Mouse (Mus musculus): Measurements from ENCODE around the gene Lrrc7. TPM values are rescaled to one million over a fixed set of nuclear protein-coding genes. Genes with fewer than 3 reads are reported as not detected.

Lrrc7 gene
- total and polyA plus RNA-seq, 3 experiments: 0.11 TPM; not detected in 2

DNA sequence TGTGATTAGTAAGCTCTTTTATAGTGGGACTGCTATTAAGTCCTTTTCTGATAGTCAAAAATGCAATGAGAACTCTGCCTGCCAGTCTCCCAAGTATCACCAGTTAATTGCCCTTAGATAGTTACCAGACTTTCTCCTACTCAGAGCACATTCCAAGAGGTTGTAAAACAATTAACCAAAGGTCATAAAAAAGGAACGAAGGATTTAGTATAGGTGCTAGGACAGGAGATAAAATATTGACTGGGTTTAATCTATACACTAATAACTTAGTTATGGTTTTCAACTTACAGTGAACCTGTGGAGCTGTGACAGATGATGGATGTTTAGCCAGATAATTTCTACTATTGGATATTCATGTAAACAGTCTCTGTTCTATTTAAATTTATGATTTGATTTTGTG lies 175.2 kb downstream of the Lrrc7 start:
- Histone ChIP-seq H3K27me3 (ENCODE audit: insufficient read depth, low read length) (no peaks in the 10 kb centered on the region), H3K36me3 (replicated peaks) (no peaks in the 10 kb centered on the region), H3K4me1 (ENCODE audit: insufficient read depth, low read depth, low read length) (no peaks in the 10 kb centered on the region), H3K9me3 (replicated peaks) (no peaks in the 10 kb centered on the region), H3K4me3 (ENCODE audit: low read depth, low read length) (no peak overlapping the region)
- ATAC-seq (ENCODE audit: extremely low read depth, insufficient number of reproducible peaks, low FRiP score, poor library complexity, severe bottlenecking) (no peak), DNase-seq (ENCODE audit: low spot score) (no peak)
- TF ChIP-seq TAL1 (conservative IDR thresholded peaks at IDR 0.05; ENCODE audit: low read depth, low read length) (no peak), CTCF (IDR thresholded peaks at IDR 0.05; ENCODE audit: low read depth, low read length) (no peak), GATA1 (IDR thresholded peaks at IDR 0.05; ENCODE audit: borderline replicate concordance, low read length) (no peak), GATA2 (IDR thresholded peaks at IDR 0.05; ENCODE audit: borderline replicate concordance, low read depth, low read length) (no peak), POLR2AphosphoS5 (IDR thresholded peaks at IDR 0.05; ENCODE audit: insufficient replicate concordance, low read depth, low read length) (no peak)

DNA sequence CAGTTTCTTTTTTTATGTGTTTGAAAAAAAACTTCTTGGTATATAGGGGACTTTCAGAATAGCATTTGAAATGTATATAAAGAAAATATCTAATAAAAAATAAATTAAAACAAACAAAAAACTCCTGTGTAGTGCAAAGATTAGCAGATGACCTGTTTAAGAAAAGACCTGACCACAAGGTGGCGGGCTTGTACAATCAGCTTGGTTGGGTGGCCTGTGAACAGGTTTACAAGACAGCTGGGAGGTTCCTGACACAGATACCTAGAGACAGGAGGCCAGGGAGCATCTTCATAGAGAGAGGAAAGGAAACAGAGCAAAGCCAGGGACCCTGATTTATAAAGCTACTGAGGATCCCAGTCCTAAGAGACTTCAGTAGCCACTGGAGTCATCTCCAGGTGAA lies 186.1 kb downstream of the Lrrc7 start:
- H3K9me3 ChIP-seq (replicated peaks): no peaks in the 10 kb centered on the region
- TF ChIP-seq TAL1 (conservative IDR thresholded peaks at IDR 0.05; ENCODE audit: low read depth, low read length): no peak
- no peak for TF ChIP-seq GATA2 (IDR thresholded peaks at IDR 0.05; ENCODE audit: borderline replicate concordance, low read depth, low read length)
- TF ChIP-seq POLR2AphosphoS5 (IDR thresholded peaks at IDR 0.05; ENCODE audit: insufficient replicate concordance, low read depth, low read length): no peak
- no peak for TF ChIP-seq GATA1 (IDR thresholded peaks at IDR 0.05; ENCODE audit: borderline replicate concordance, low read length)
- TF ChIP-seq CTCF (IDR thresholded peaks at IDR 0.05; ENCODE audit: low read depth, low read length): no peak
- no peaks in the 10 kb centered on the region for H3K27me3 ChIP-seq (ENCODE audit: insufficient read depth, low read length)
- no peak overlapping the region for H3K4me3 ChIP-seq (ENCODE audit: low read depth, low read length)
- H3K36me3 ChIP-seq (replicated peaks): no peaks in the 10 kb centered on the region
- ATAC-seq (ENCODE audit: extremely low read depth, insufficient number of reproducible peaks, low FRiP score, poor library complexity, severe bottlenecking) (peak; percentile 49; the same call in 1 of the 2 replicates), DNase-seq (ENCODE audit: low spot score) (peak; percentile 1)
- H3K4me1 ChIP-seq (ENCODE audit: insufficient read depth, low read depth, low read length): no peaks in the 10 kb centered on the region

DNA sequence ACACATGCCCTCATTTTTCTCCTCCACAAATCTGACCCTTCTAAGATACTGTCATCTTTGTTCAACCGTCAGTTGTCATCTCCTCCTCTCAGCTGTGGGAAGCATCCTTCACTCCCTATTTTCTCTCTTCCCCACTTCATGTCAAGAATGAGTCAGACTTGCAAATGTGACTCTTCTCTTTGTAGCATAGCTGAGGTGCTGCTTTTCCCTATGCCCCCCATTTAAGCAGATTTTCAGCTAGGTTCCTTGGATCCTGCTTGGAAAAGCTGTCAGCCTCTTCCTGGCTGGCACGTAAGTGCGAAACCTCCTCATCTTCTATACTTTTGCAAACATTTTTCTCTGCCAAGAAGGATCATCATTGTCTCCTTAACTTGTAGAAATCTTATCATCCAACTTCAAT lies 192.9 kb downstream of the Lrrc7 start:
- Histone ChIP-seq H3K27me3 (ENCODE audit: insufficient read depth, low read length) (no peaks in the 10 kb centered on the region), H3K4me3 (ENCODE audit: low read depth, low read length) (no peak overlapping the region), H3K36me3 (replicated peaks) (no peaks in the 10 kb centered on the region), H3K4me1 (ENCODE audit: insufficient read depth, low read depth, low read length) (no peaks in the 10 kb centered on the region), H3K9me3 (replicated peaks) (no peaks in the 10 kb centered on the region)
- DNase-seq (ENCODE audit: low spot score) (no peak), ATAC-seq (ENCODE audit: extremely low read depth, insufficient number of reproducible peaks, low FRiP score, poor library complexity, severe bottlenecking) (no peak)
- no peak for TF ChIP-seq GATA1 (IDR thresholded peaks at IDR 0.05; ENCODE audit: borderline replicate concordance, low read length)
- no peak for TF ChIP-seq TAL1 (conservative IDR thresholded peaks at IDR 0.05; ENCODE audit: low read depth, low read length)
- no peak for TF ChIP-seq CTCF (IDR thresholded peaks at IDR 0.05; ENCODE audit: low read depth, low read length)
- TF ChIP-seq POLR2AphosphoS5 (IDR thresholded peaks at IDR 0.05; ENCODE audit: insufficient replicate concordance, low read depth, low read length): no peak
- TF ChIP-seq GATA2 (IDR thresholded peaks at IDR 0.05; ENCODE audit: borderline replicate concordance, low read depth, low read length): no peak

- DNase-seq (ENCODE audit: low spot score) (no peak), ATAC-seq (ENCODE audit: extremely low read depth, insufficient number of reproducible peaks, low FRiP score, poor library complexity, severe bottlenecking) (no peak)
- no peaks in the 10 kb centered on the region for H3K9me3 ChIP-seq (replicated peaks)
- no peaks in the 10 kb centered on the region for H3K27me3 ChIP-seq (ENCODE audit: insufficient read depth, low read length)
- no peaks in the 10 kb centered on the region for H3K36me3 ChIP-seq (replicated peaks)
- TF ChIP-seq POLR2AphosphoS5 (IDR thresholded peaks at IDR 0.05; ENCODE audit: insufficient replicate concordance, low read depth, low read length) (no peak), CTCF (IDR thresholded peaks at IDR 0.05; ENCODE audit: low read depth, low read length) (no peak), GATA1 (IDR thresholded peaks at IDR 0.05; ENCODE audit: borderline replicate concordance, low read length) (no peak), TAL1 (conservative IDR thresholded peaks at IDR 0.05; ENCODE audit: low read depth, low read length) (no peak), GATA2 (IDR thresholded peaks at IDR 0.05; ENCODE audit: borderline replicate concordance, low read depth, low read length) (no peak)
- H3K4me1 ChIP-seq (ENCODE audit: insufficient read depth, low read depth, low read length): no peaks in the 10 kb centered on the region
- no peak overlapping the region for H3K4me3 ChIP-seq (ENCODE audit: low read depth, low read length)
These were observed 196.2 kb downstream of the Lrrc7 start for GRCm38 (mm10) chr3:158365801-158366200.

DNA sequence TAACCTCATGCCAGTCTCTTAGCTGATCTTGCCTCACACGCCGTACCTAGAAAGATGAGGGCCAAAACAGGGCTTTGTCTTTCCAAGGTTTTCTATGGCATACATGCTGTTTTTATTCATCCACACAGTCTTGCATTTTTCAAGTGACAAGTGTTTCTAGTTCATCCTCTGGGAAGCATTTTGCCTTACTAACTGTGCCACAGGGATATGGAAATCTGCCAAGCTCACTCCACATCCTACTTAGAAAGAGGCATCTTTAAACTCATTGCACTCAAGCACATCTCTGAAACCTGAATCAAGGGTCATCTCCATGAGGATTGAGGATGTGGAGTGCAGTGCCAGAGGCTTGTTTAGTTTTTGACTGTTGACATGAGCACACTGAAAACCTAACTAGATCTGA lies 199.9 kb downstream of the Lrrc7 start:
- Histone ChIP-seq H3K9me3 (replicated peaks) (no peaks in the 10 kb centered on the region), H3K4me3 (ENCODE audit: low read depth, low read length) (no peak overlapping the region), H3K36me3 (replicated peaks) (no peaks in the 10 kb centered on the region), H3K27me3 (ENCODE audit: insufficient read depth, low read length) (no peaks in the 10 kb centered on the region), H3K4me1 (ENCODE audit: insufficient read depth, low read depth, low read length) (no peaks in the 10 kb centered on the region)
- TF ChIP-seq TAL1 (conservative IDR thresholded peaks at IDR 0.05; ENCODE audit: low read depth, low read length) (no peak), POLR2AphosphoS5 (IDR thresholded peaks at IDR 0.05; ENCODE audit: insufficient replicate concordance, low read depth, low read length) (no peak), GATA2 (IDR thresholded peaks at IDR 0.05; ENCODE audit: borderline replicate concordance, low read depth, low read length) (no peak), CTCF (IDR thresholded peaks at IDR 0.05; ENCODE audit: low read depth, low read length) (no peak), GATA1 (IDR thresholded peaks at IDR 0.05; ENCODE audit: borderline replicate concordance, low read length) (no peak)
- DNase-seq (ENCODE audit: low spot score) (no peak), ATAC-seq (ENCODE audit: extremely low read depth, insufficient number of reproducible peaks, low FRiP score, poor library complexity, severe bottlenecking) (no peak)

GRCm38 (mm10) chr3:158356706-158357105 lies 205.3 kb downstream of the Lrrc7 start:
- H3K36me3 ChIP-seq (replicated peaks): no peaks in the 10 kb centered on the region
- H3K27me3 ChIP-seq (ENCODE audit: insufficient read depth, low read length): no peaks in the 10 kb centered on the region
- ATAC-seq (ENCODE audit: extremely low read depth, insufficient number of reproducible peaks, low FRiP score, poor library complexity, severe bottlenecking) (no peak), DNase-seq (ENCODE audit: low spot score) (no peak)
- H3K4me1 ChIP-seq (ENCODE audit: insufficient read depth, low read depth, low read length): no peaks in the 10 kb centered on the region
- no peaks in the 10 kb centered on the region for H3K9me3 ChIP-seq (replicated peaks)
- no peak overlapping the region for H3K4me3 ChIP-seq (ENCODE audit: low read depth, low read length)
- no peak for TF ChIP-seq GATA2 (IDR thresholded peaks at IDR 0.05; ENCODE audit: borderline replicate concordance, low read depth, low read length)
- TF ChIP-seq TAL1 (conservative IDR thresholded peaks at IDR 0.05; ENCODE audit: low read depth, low read length): no peak
- TF ChIP-seq POLR2AphosphoS5 (IDR thresholded peaks at IDR 0.05; ENCODE audit: insufficient replicate concordance, low read depth, low read length): no peak
- TF ChIP-seq GATA1 (IDR thresholded peaks at IDR 0.05; ENCODE audit: borderline replicate concordance, low read length): no peak
- no peak for TF ChIP-seq CTCF (IDR thresholded peaks at IDR 0.05; ENCODE audit: low read depth, low read length)
